Mouse (Mus musculus) cerebellum, adult 9-10 months (tissue): ENCODE results near the gene Cpt1c.

Experiments
- DNase-seq: peaks from one replicate; pipeline ENCODE4 v3.0.0; 2022

Cpt1c gene

DNA sequence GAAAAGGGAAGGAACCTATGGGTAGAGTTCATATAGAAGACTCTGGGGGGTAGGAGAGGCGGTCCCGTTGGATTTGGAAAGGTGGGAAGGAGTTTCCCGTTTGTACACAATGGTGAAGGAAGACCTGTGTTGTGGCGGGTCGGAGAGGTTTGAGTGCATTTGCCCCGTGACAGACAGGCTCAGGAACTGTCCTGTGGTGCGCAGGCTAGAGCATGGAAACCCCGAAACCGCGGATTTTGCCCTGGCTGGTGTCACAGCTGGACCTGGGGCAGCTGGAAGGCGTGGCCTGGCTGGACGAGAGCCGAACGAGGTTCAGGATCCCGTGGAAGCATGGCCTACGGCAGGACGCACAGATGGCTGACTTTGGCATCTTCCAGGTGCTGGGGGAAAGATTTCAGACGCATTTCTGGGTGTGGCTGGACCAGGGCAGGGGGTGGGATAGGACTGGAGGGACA, 23.9 kb upstream of the Cpt1c start, which contains the start of gene Bcl2l12:
Gene Bcl2l12 (minus strand): TSS at position 212 of the 455 bp plus-strand sequence.
- DNase-seq: peak; percentile 64

DNA sequence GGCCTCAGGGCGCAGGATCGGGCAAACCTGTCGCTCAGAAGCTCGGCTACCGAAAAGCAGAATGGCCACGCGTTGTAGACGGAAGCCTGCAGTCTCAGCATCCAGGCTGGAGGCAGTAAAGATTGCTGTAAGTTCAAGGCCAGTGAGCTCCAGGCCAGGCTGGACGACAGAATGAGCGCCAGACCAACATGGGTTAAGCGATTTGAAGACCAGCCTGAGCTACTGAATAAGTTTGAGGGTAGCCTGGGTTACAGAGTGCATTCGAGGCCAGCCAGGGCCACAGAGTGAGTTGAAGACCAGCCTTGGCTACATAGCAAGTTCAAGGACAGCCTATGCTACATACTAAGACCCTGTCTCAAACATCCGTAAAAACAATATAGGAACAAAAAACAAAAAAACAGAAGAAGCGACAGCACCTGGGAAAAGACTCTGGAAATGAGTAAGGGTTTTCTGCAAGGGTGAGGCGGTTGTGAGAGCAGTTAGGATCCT, 23.3 kb upstream of the Cpt1c start:
- peak; percentile 59 for DNase-seq

DNA sequence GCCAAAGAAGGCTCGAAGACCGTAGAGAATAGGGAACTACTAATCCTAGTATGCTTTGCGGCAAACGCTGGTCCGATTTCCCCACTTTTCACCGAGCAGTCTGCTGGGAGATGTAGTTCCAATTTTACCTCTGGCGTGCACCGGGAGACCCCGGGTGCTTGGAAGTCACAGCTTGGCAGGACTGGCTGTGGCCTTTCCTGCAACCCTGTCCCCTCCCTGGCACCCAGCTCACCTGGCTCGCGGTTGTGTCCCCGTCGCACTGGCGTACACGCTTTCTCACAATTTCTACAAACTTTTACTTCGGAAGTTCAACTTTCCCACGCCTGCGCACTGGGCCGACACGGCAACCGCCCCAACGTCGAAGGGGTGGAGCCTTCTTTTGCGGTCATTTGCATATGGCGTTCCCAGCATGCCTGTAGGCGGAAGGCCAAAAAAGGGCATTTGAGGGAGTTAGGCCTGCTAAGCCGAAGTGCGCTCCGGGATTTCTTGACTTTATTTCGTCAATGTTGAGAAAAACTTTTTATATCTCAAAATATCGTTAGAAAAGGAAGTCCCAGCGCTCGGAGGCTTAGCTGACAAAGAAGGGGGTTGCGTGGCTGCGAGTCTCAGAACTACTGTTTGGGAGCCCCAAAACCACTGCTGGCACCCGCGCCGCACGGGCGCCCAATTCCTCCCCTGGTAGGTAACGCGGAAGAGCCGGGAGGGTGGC, 22.7 kb upstream of the Cpt1c start, which contains the start of gene Irf3:
Gene Irf3 (plus strand): TSS at position 418 of the 709 bp plus-strand sequence.
- peak; percentile 96 for DNase-seq

DNA sequence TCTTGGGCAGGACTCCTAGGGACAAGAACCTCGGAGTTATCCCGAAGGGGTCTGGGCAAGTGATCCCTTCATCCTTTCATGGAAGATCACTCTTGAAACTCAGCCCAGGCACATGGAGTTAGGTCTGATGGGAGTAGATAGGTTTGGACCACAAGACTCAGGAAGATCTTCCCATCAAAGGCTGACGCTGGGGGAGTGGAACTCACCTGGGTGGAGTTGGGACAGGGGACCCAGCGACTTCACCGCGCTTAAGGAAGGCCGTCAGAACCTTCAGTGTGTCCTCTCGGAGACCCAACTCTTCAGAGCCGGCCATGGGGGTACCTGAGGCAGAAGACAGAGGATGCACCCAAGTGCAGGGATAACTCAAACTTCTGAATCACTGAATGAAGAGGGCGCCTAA, 22.0 kb upstream of the Cpt1c start:
- DNase-seq: no peak

DNA sequence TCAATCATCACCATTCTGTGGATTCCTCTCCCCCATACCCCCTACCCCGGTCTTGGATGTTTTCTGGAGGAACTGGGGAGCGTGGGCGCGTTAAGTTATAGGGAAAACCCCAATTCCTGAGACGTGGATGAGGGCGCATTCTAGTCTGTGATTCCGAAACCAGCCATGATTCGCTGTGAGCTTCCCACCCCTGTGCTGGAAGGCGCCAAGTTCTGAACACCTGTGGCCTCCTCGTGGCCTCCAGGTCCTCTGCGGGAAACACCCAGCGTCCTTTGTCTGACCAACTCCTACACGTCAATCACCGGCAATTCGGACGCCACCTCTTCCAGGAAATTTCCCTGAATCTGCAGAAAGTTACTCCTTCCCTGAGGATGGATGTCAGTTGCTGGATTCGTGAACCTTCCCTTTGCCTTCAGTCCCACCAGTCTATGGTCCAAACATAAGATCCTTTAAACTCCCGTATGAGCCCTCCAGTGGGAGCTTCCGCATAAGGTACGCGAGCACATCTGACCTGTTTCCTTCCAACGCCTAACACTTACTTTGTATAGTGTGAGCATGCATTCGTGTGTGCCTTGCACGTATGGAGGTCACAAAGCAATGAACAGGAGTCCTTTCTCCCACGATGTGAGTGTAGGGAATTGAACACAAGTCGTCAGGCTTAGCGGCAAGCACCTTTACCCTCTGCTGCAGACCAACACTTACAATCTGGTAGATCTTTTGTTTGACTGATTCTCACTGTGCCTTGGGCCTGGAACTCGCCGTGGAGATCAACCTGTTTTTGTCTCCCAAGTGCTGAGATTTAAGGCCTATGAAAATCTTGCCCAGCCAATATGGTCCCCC, 12.4 kb upstream of the Cpt1c start:
- no peak for DNase-seq

DNA sequence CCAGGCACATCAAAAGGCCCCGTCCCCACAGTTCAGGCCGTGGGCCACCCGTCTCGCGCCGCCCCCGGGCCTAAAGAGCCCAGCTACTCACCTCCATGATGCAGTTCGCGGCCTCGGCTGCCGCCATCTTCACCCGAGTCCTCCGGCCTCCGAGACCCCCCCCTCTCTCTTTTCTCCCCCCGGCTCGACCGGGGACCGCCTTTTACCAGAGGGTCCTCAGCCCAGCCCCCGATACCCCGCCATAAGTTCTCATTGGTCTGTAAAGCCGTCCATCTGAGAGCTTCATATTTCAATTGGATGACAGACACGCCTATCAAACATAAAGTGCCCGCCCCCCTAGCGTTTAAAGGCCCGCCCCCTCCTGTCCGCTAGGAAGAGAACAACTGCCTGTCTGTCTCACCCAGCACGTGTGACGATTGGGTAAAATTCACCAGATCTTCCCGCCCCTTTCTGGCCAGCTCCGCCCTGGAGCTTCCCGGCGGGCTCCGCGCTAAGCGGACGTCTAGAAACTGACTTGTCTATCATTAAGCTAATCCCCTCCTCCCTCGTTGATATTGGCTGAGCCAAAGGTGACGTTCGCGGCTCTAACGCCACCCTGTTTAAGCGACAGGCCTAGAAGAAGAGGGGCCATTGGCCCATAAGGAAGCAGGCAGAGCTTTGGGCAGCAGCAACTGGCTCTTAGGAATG, 11.7 kb upstream of the Cpt1c start, which contains the start of gene Prmt1:
Gene Prmt1 (minus strand): TSS at position 377 of the 687 bp plus-strand sequence.
- DNase-seq: peak; percentile 100

DNA sequence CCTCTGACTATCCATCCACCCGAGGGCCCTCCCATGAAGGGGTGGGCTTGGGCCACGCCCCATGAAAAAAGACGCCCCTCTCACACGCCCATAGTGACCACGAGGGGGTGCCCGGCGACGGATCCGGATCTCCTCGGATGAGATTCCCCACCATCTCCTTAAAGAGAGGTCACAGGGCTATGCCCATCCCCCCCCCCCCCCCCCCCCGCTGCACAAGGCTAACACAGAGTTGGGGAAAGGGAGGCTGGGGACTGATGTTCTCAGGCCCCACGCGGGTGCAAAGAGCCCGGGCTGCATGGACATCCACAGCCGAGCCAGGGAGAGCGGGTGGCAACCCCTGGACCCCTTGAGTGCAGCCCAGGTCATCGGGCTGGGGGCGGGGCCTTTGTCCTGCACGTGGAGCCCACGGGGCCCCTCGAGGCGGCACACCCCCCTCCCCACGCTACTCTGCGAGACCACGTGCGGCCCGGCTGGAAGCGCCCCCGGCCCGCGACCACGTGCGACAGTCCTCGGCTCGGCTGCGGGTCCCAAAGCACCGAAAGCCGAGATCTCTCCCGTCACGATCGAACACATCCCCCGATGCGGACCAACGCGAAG, 11.0 kb upstream of the Cpt1c start:
- DNase-seq: peak; percentile 78

DNA sequence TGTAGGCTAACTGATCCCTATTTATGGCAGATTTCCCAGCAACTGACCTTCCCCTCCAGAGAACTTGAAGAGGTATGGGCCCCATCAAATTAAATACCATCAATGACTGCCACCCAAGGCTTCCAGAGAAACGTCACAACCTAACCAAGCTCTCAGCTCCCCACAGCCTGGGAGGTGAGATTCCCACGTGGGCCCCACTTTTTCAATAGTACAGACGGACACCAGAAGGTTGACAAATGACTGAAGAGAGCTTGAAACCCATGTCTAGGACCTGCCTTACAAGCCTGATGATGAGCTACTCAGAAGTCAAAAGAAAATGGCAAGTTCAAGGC, 10.1 kb upstream of the Cpt1c start:
- no peak for DNase-seq

DNA sequence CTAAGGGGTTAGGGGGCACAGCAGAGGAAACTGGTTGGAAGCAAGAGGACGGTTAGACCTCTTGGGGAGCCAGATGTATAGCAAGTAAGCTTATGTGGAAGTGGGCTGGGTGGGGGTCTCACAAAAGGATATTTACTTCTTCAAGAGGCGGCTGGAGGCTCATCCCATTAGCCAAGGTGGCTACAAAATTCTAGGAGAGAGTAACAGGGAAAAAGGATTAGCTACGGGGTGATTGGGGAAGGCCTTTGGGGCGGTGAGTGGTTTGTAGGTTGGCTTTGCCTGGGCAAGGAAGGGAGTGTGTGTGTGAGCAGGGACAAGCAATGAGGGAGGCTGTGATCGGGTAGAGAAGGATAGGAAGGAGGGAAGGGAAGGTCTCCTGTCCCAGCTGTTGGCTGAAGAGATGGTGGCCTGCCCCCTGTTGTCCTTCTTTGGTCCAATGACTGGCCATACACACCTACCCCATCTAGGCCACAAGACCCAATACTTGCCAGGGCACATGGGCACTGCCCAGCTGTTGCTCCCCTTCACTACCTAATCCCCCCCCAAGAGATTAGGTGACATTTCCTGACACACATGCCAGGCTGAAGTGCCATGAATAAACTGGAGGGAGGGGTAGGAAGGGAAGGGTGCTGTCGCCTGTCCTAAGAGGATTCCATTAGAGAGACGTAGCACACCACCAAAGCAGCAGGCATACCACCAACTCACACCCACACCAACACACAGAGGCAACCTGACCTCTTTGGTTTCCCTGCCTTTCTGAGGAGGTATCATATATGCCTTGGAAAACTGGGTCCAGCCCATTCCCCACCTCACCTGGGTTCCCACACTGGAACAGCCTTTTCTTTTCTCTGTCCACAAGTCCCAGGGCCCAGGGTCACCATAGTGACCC, 9.5 kb upstream of the Cpt1c start:
- no peak for DNase-seq

DNA sequence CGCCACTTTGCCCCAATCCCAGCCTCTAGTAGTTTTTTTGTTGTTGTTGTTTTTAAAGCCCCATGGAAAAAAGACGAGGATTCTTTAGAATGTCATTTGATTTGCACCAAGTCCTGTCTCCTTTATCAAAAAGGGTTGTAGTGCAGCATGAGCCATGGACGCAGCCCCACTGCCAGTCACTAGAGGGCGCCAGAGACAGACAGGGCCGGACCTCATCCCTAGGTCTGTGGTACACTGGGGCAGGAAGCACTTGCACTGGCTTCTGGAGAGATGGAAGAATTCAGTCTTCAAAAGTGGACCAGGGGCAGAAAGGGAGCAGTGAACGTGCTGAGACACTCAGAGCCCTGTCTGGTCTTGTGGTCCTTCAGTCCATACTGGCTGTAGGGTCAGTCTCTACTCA, 8.4 kb upstream of the Cpt1c start:
- peak; percentile 90 for DNase-seq

DNA sequence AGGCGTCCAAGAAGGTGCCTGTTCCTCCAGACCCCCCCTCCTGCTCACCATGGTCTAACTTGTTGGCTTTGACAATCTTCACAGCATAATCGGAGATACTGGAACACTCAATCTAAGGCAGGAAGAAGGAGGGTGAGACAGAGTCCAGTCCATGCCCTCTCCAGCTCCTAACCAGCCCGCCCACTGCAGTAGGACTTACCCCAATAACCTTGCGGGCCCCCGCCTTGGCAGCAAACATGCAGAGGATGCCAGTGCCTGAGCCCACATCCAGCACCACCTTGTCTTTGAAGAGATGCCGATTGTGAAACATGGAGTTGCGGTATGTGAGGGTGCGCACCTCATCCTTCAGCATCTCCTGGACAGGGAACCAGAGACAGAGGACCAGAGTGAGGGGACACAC, 6.9 kb upstream of the Cpt1c start:
- no peak for DNase-seq

DNA sequence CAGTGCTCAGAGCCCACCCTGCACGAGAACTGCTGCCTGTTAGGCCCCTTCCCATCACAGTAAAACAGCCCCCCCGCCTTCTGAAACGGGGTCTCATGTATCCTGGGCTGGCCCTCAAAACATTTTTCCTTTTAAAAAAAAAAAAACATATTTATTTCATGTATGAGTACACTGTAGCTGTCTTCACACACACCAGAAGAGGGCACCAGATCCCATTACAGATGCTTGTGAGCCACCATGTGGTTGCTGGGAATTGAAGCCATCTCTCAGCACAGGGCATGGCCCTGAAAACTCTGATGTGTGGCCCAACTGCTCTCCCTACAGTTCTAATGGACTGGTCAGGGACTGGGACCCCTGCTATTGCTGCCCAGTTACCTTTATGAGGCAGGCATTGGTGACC, 3.6 kb upstream of the Cpt1c start:
- DNase-seq: no peak

DNA sequence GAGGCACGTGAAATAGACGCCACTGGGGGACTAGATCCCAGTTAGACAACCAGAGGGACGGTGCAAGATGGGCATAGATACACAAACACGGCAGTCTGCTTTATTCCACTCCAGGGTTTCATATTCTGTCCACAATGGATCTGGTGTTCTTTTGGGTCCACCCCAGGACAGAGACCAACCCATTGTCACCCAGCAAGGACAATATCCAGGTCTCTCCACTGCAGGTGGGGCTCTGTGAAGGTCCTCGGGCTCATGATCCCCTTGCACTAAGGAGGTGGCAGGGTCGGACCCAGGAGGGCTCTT, 417 bp upstream of the Cpt1c start:
- no peak for DNase-seq

DNA sequence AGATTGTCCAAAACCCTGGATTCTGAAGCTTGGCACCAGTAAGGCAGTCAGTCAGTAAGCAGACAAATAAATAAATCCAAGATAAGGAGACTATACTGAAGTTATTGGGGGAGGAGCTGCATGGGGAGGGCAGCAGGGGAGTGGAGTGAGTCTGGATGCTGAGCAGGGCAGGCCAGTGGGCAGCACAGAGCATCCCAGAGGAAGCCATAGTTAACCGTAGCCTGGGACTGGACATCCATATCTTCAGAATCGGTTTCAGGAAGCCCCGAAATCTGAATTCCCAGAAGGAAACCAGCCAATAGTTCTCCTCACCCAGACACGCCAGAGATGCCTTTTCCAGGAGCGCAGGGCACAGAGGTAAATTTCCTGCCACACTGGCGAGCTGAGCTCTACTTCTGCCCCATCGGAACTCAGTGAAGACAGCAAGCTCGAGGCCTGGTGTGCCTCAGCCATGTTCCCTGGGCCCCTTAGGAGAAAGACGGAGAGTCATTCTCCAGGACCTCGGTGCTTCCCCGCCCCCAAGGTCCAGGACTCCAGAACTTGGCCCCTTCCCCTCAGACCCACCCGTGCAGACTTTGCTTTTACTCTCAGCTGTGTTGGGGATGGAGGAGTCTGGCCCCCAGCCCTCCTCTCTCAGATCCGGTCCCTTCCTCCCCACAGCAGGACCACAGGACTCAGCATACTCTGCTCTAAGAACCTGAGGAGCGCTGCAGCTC, 1.1 kb downstream of the Cpt1c start:
- no peak for DNase-seq

DNA sequence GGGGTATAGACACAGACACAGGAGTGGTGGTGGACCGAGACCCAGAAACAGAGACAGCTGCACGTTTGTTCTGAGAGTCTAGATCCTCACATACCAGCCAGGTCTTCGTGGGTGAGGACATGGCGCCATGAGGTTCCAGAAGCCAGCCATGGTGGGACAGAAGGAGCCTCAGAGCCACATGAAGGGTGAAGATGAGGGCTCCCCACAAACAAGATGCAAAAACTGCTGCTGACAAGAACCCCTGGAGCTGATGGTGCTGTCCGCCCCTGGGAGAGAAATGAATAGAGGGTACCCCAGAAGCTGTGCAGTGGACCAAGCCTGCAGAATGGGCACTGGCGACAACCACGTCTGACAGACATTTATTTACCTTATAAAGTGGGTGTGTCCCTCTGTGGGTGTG, 3.5 kb downstream of the Cpt1c start:
- no peak for DNase-seq

DNA sequence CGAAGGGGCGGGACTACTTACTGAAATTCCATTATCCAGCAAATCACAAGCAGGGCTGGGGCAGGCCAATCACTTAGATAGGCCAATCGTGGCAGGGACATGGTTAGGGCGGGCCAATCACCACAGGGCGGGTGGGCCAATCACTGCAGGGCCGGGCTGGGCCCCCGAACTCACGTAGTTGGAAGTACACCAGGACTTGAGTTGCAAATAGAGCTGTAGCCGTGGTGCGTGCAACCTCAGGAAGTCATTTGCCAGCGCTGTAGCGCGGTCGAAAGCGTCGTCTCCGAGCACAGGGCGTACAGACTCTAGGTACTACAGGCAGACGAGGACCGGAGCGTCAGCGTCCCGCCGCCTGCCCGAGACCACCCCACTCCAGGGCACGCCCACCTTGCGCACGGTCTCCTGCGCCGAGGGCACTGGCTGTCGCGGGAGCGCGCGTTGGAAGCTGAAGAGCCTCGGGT, 4.4 kb downstream of the Cpt1c start:
- peak; percentile 89 for DNase-seq

DNA sequence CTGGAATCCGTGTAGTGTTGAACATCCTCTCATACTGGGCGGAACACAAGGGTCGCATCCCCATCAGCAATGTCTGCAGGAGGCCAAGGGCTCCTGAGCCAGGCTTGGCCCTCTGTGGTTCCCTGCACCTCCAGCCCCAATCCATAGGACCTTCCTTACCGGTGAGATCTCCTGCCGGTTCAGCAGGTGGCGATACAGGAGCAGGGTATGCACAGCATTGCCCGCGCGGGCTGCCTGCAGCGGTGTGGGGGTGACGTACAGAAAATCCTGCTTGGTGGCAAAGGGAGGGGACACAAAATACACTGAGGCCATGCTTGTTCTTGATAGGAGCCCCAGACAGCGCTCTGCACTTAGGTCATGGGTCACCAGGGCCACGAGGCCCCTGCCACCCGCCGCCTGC, 8.0 kb downstream of the Cpt1c start:
- no peak for DNase-seq

DNA sequence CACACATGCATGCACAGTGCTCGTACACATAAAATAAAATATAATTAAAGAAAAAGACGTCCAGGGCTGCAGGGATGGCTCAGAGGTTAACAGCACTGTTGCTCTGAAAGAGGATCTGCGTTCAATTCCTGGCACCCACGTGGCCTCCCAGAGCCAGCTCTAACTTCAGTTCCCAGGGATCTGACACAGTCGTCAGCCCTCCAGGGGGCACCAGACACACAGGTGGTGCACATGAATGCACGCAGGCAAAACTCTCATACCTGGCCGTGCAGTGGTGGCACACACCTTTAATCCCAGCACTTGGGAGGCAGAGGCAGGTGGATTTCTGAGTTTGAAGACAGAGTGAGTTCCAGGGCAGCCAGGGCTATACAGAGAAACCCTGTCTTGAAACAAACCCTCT, 8.7 kb downstream of the Cpt1c start:
- DNase-seq: no peak

DNA sequence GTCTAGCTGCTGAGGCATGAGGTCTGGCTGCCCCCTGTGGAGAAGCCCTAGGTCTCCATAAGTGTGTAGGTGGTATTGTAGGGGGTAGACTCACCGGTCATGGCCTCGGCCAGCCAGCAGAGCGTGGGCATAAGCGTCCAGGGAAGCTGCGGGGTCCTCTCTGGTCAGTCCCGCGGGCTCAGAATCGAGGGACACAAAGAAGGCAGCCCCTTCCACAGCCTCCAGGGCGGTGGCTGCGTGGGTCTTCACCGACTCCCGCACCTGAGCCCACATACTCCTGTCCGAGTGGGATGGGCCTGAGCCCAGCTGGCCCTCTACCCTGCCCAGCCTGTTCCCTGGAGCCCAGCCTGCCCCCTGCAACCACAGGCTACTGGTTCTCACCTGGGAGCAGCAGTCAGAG, 9.7 kb downstream of the Cpt1c start:
- no peak for DNase-seq

DNA sequence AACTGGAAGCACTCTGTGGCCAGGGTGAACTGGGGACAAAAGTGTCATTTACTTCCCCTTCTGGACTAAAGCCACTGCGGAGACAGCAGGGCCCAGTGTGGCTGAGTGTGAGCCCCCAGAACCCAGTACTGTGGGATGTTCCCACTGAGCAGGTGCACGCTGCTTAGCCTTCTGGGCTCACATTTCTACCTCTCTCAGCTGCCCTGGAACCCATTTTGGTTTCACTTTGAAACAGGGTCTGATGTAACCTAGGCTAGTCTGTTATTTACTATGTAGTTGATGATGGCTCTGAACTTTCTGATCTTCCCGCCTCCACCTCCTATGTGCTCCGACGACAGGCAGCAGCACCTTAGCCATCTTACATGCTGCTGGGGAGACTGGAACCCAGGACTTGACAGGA, 11.8 kb downstream of the Cpt1c start:
- no peak for DNase-seq

DNA sequence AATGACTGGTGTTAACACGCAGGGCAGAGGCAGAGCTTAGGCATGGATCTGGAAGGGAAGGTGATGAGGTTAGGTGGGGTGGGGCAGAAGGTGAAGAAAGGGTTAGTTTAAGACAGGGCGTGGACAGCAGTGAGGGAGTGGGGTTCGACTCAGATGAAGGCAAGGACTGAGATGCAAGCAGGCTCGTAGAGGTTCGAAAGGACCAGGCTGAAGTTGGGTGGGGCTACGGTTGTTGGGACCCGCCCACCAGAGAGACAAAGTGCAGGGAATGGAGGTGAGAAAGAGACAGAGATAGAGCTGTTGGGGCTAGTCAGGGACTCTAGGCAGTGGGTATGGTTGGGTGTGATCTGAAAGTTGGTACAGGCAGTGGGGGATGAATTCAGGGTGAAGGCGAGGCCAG, 12.3 kb downstream of the Cpt1c start:
- no peak for DNase-seq
